Mouse (Mus musculus): ENCODE results near the gene Paox.

GRCm38 (mm10) chr7:140122765-140123164 is 7.2 kb downstream of the Paox start:
- no peak for TF ChIP-seq CTCF (IDR thresholded peaks at IDR 0.05; ENCODE audit: low read depth, low read length)
- no peak for TF ChIP-seq POLR2A (IDR thresholded peaks at IDR 0.05; ENCODE audit: extremely low read depth, insufficient read depth, low read length)
